In the genomic region with DNA sequence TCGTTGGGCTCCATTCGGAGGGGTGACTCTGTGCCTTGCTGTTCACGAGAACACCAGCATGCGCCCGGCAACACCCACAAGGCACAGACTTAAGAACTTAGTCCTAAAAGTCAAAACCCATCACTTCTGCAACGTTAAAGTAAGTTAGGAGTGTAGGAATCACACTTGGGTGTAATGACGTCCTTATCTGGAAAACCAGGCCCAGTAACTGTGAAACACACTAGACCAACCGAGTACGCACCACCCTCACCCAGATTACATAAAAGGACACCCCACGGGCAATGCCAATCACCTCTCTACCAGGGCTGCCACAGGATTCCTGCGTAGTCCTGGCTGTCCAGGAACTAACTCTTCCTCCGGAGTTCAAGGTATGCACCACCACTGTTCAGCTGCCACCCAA, we compare ENCODE assay signal across 14 mouse cellular contexts. TPM values are rescaled to one million over a fixed set of nuclear protein-coding genes. Genes with fewer than 3 reads are reported as not detected.
"Had no signal": no experiment of that assay in that cellular context is flagged by ENCODE, and none has a peak within 500 bp of the region (broad histone marks: within the 10 kb centered on the region; RNA-seq: fewer than 3 reads in every experiment).

No protein-coding gene starts in this region.

- DNase-seq: kidney, adult 8-10 months; kidney, postnatal 10 days; kidney, postnatal 4 days; lung, postnatal 14 days; right cerebral cortex, postnatal 4 days; spleen, adult 18-20 months; thymus, postnatal 4 days had no signal

- H3K36me3 ChIP-seq: lung, embryonic 15.5 days; stomach, embryonic 15.5 days had no signal

- H3K27ac ChIP-seq: limb, embryonic 12.5 days; lung, embryonic 15.5 days; neural tube, embryonic 12.5 days; stomach, embryonic 15.5 days had no signal

- ATAC-seq: intestine, embryonic 16.5 days had no signal

- H3K9ac ChIP-seq: limb, embryonic 12.5 days; lung, embryonic 15.5 days; midbrain, embryonic 15.5 days; neural tube, embryonic 12.5 days; stomach, embryonic 15.5 days had no signal

- H3K27me3 ChIP-seq: lung, embryonic 15.5 days; midbrain, embryonic 15.5 days; neural tube, embryonic 12.5 days; stomach, embryonic 15.5 days had no signal

- H3K9me3 ChIP-seq: limb, embryonic 12.5 days; lung, embryonic 15.5 days; midbrain, embryonic 15.5 days; neural tube, embryonic 12.5 days; stomach, embryonic 15.5 days had no signal

- H3K4me3 ChIP-seq: limb, embryonic 12.5 days; lung, embryonic 15.5 days; neural tube, embryonic 12.5 days had no signal

RNA-seq across cellular contexts. Expression of gene Tmem44, which starts 41.3 kb away (rescaled TPM):
- polyA plus RNA-seq: macrophage had no signal
